Mouse (Mus musculus) left cerebral cortex, adult 9 months (tissue): ENCODE data around the gene Sun5.

ENCODE experiments used
- DNase-seq, 2 experiments: peaks; one replicate each; pipeline ENCODE4 v3.0.0; 2022; ENCODE audit warnings: low spot score in 2 of 2

The Sun5 gene

GRCm38 (mm10) chr2:153809921-153810320, 61.0 kb downstream of the Sun5 start:
- DNase-seq, result no peak

DNA sequence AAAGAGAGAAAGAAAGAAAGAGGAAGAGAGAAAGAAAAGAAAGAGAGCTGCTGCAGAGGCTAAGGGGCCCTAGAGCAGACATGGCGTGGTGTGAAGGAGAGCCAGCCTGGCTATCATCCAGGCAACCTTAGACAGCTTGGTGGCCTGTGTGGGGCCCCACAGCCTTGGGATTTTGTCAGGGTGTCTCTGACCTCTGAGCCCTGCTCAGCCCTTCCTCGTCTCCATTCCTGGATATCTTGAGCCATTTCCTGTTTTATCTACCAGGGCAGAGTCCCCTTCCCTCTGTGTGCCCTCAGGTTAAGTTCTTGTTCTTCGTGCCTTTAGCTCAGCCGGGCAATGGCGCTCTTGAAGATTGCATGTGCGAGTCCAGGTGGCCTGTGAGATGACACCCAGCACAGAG, 62.0 kb downstream of the Sun5 start:
- no peak for DNase-seq

GRCm38 (mm10) chr2:153808146-153808545, 62.7 kb downstream of the Sun5 start:
- no peak for DNase-seq

DNA sequence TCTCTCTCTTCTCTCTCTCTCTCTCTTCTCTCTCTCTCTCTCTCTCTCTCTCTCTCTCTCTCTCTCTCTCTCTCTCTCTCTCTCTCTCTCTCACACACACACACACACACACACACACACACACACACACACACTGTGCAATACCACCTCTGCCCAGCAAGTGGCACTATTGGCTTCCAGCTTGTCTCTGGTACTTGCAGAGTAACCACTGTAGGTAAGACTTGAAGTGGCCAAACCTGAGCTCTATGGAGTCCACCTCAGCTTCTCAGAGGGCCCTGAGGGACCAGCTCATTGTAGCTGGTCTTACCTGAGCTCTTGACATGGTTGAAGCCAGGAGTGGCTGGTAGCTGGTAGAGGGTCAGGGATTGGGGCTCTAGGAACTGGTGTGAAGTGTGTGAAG, 63.4 kb downstream of the Sun5 start:
- peak in 1 of 2 experiments; percentile 69 for DNase-seq
